Mouse (Mus musculus) heart, embryonic 10.5 days (tissue): ENCODE measurements around the gene Cpt2. TPM values are rescaled to one million over a fixed set of nuclear protein-coding genes. Genes with fewer than 3 reads are reported as not detected.

ENCODE experiments used
- DNase-seq: peaks from one replicate; pipeline ENCODE4 v3.0.0-alpha.2; 2017; ENCODE audit warnings: low spot score
- H3K27ac ChIP-seq: fragments of 300-500 bp; sonication (generic); 2 replicates; pipeline ENCODE4 v1.5.1; 2016; ENCODE audit warnings: mild to moderate bottlenecking
- H3K27me3 ChIP-seq: fragments of 300-500 bp; sonication (generic); 2 replicates; pipeline ENCODE4 v1.6.1; 2016; ENCODE audit warnings: mild to moderate bottlenecking; ENCODE audit not compliant: poor library complexity, insufficient read depth, severe bottlenecking
- H3K36me3 ChIP-seq: fragments of 300-500 bp; sonication (generic); 2 replicates; pipeline ENCODE4 v1.6.1; 2016; ENCODE audit warnings: mild to moderate bottlenecking, moderate library complexity
- H3K4me1 ChIP-seq: fragments of 300-500 bp; sonication (generic); 2 replicates; pipeline ENCODE4 v1.6.1; 2016; ENCODE audit warnings: mild to moderate bottlenecking
- H3K4me3 ChIP-seq: fragments of 300-500 bp; sonication (generic); 2 replicates; pipeline ENCODE4 v1.5.1; 2016; ENCODE audit warnings: mild to moderate bottlenecking, moderate library complexity
- H3K9me3 ChIP-seq: fragments of 300-500 bp; sonication (generic); 2 replicates; pipeline ENCODE4 v1.6.1; 2016; ENCODE audit warnings: mild to moderate bottlenecking, moderate library complexity
- WGBS: fragments of 180-500 bp; shearing (Covaris S2); methylation state at CpG from one replicate; pipeline ENCODE4 v1.1.7; 2016; 5-methylcytosine and 5-hydroxymethylcytosine counted together
- polyA plus RNA-seq: library from polyadenylated mRNA; unstranded; fragments of >200 nt; fragmentation: Nextera tagmentation; extraction: Ambion mirVana; gene quantifications from 2 replicates; pipeline ENCODE4 v1.2.1, GENCODE M21; 2016

The Cpt2 gene
- polyA plus RNA-seq, 1 experiment from 2014 or later, result 50.6 TPM

DNA sequence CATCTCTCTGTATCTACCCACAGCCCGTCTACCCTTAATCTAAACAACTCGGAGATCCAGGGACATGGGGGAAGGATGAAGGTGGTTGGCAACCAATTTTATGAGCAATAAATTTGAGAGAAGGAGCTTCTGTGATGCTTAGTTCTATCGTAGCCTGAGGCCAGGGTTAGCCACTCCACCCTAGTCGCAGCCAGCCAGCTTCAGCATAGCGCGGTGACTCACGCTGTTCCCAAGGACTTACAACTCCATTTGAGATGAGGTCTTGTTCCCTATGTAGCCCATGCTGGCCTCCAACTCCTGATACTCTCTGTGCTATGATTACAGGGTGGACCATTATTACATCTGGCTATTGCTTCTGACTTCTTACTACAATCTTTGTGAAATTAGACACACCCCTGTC is 19.3 kb upstream of the Cpt2 start:
- no peaks in the 10 kb centered on the region for H3K4me1 ChIP-seq

DNA sequence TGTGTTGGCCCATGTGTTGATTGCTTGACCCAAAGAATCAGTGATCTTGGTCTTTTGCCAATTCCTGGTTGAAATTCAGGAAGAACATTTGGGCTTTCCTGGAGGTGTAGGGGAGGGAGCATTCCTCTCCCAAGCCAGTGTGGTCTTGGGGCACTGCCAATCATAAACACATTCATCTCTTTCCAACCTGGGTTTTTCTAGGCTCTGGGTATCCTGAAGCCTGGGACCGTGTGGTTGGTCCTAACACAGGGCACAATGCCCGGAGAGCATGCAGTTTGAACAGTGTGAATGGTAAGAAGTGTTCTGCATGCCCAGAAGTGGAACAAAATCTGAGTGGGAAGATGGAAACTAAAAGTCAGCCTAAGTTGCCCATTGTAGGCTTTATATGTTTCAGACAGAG is 14.7 kb upstream of the Cpt2 start:
- Histone ChIP-seq H3K27me3 (peaks cover 3% of the 10 kb centered on the region; the same call in 1 of the 2 replicates), H3K36me3 (no peaks in the 10 kb centered on the region), H3K4me1 (no peaks in the 10 kb centered on the region), H3K4me3 (no peak overlapping the region), H3K9me3 (no peaks in the 10 kb centered on the region), H3K27ac (no peak overlapping the region)
- WGBS, result 73% methylated on average over 2 of the region's 2 CpGs
- no peak for DNase-seq

More for the DNA sequence above, 19.3 kb upstream of the Cpt2 start:
- no peaks in the 10 kb centered on the region; the same call in 1 of the 2 replicates for H3K27me3 ChIP-seq
- no peak for DNase-seq
- H3K27ac ChIP-seq, result no peak overlapping the region
- H3K4me3 ChIP-seq, result no peak overlapping the region
- WGBS, result 90% methylated on average over 7 of the region's 7 CpGs
- no peaks in the 10 kb centered on the region for H3K36me3 ChIP-seq
- H3K9me3 ChIP-seq, result no peaks in the 10 kb centered on the region

DNA sequence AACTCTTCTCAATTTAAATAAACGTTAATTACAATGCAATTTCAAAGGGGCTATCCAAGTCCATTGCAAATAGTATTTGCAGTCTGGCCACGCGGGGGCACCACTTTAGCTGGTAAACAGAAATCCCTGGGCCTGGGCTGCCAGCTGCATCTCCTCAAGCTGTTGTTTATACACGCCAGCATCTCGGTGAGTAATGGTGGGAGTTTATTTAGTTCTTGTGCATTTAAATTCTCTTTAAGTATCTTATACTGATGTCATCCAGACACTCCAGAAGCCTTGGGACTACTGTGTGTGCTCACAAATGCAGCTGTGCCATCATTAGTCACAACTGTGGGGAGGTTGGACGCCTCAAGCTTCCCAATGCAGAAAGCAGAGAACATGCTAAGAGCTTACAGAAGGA is 13.9 kb upstream of the Cpt2 start:
- DNase-seq, result peak; percentile 81
- Histone ChIP-seq H3K27ac (no peak overlapping the region), H3K9me3 (no peaks in the 10 kb centered on the region), H3K27me3 (peaks cover 3% of the 10 kb centered on the region; the same call in 1 of the 2 replicates), H3K36me3 (no peaks in the 10 kb centered on the region), H3K4me3 (no peak overlapping the region), H3K4me1 (no peaks in the 10 kb centered on the region)
- WGBS, result 26% methylated on average over 6 of the region's 6 CpGs

DNA sequence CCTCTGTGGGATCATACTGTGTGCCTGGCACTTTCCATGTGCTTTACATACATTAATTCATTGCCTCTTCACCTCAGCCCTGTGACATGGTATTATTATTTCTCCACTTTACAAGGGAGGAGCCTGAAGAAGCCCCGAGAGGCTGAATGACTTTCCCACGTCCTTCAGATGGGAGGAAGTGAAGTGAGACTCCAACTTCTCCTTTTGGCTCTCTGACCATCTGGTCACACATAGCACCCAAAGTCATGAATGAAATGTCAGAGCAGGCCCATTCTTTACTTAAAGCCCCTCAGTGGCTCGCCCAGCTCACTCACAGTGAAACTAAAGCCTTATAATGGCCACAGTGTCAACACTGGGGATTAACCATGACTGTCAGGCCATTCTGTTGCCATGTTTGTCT is 11.8 kb upstream of the Cpt2 start:
- no peaks in the 10 kb centered on the region for H3K36me3 ChIP-seq
- H3K27ac ChIP-seq, result no peak overlapping the region
- peaks cover 3% of the 10 kb centered on the region; the same call in 1 of the 2 replicates for H3K27me3 ChIP-seq
- H3K9me3 ChIP-seq, result no peaks in the 10 kb centered on the region
- no peak overlapping the region for H3K4me3 ChIP-seq
- no peak for DNase-seq
- 68% methylated on average over 3 of the region's 3 CpGs for WGBS
- no peaks in the 10 kb centered on the region for H3K4me1 ChIP-seq

DNA sequence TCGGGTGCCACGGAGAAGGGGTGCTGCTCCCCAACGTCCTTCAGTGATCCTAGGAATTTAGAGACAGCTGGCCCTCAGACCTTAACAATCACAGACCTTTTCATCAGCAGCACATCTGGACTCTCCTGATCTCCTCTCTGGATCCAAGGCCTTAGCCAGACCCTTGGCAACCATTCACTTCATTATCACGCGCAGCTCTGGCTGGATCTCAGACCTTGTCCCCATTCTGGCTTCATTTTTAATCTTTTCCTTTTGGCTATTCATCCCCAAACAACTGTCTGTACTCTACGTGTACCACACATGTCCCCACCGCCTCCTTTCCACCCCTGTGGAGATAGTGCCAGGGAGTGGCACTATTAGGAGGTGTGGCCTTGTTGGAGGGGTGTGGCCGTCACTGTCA is 9.8 kb upstream of the Cpt2 start:
- H3K27me3 ChIP-seq, result 0 out of 2 replicates have a peak, but pooled peaks cover 3% of the 10 kb centered on the region
- H3K4me1 ChIP-seq, result no peaks in the 10 kb centered on the region
- WGBS, result 75% methylated on average over 8 of the region's 8 CpGs
- H3K27ac ChIP-seq, result no peak overlapping the region
- no peaks in the 10 kb centered on the region for H3K9me3 ChIP-seq
- H3K36me3 ChIP-seq, result no peaks in the 10 kb centered on the region
- DNase-seq, result no peak
- H3K4me3 ChIP-seq, result no peak overlapping the region

DNA sequence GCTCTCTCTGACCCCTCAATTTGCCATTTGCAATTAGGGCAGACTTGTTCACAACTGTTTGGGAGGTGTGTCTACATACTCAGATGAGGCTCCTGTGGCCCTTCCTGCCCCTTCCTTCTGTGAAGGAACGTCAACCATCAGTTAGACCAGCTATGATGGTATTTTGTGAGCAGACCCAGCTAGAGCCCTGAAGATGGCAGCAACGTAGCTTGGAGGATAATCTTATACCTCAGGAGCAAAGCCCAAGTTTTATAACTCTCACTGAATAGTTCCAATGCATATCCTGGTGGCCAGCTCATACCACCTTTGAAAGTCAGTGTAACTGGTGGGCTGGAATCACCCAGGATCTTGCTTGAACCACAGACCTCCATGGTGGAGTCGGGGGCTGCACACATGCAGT is 8.0 kb upstream of the Cpt2 start:
- Histone ChIP-seq H3K4me3 (no peak overlapping the region), H3K4me1 (no peaks in the 10 kb centered on the region), H3K36me3 (no peaks in the 10 kb centered on the region), H3K27me3 (0 out of 2 replicates have a peak, but pooled peaks cover 3% of the 10 kb centered on the region), H3K9me3 (no peaks in the 10 kb centered on the region), H3K27ac (no peak overlapping the region)
- 63% methylated on average over 3 of the region's 3 CpGs for WGBS
- no peak for DNase-seq

DNA sequence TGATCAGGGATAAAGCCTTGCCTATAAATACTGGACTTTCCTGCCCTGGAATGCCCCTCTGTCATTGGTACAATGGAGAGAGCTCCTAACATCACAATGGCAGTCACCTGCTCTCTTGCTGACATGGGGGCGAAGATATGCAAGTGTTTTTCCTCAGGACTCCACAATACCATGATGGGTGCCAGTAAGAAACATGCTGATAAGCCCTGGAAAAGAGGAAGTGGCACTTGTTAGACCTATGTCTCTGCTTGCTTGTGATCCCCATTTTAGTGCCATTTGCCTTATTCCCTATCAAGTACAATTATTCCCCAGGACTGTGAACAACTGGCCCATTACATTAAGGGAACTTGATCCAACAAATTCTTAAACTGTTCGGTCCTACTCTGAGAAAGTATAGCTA is 5.3 kb upstream of the Cpt2 start:
- H3K4me1 ChIP-seq, result no peaks in the 10 kb centered on the region
- WGBS, result 75% methylated on average over 2 of the region's 2 CpGs

DNA sequence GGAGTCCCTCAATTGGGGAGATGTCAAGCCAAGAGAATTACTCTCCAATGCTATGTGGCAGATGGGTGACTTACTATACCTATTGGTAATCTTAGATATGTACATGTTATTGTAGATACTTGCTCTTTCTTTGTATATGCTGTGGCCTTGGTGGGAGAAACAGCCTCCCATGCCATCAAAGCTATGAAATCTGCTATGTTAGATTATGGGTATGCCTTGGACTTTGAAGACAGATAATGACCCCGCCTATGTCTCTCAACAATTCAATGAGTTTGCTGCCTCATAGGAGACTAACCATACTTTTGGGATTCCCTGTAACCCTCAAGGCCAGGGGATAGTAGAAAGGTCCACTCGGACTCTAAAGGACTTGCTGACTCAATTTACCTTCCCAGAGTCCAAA is 4.9 kb upstream of the Cpt2 start:
- H3K4me3 ChIP-seq, result no peak overlapping the region
- DNase-seq, result no peak
- no peak overlapping the region for H3K27ac ChIP-seq
- H3K36me3 ChIP-seq, result no peaks in the 10 kb centered on the region
- WGBS, result 65% methylated on average over 2 of the region's 2 CpGs
- H3K9me3 ChIP-seq, result no peaks in the 10 kb centered on the region
- 0 out of 2 replicates have a peak, but pooled peaks cover 4% of the 10 kb centered on the region for H3K4me1 ChIP-seq
- no peaks in the 10 kb centered on the region for H3K27me3 ChIP-seq

More for the DNA sequence above, 5.3 kb upstream of the Cpt2 start:
- no peak for DNase-seq
- Histone ChIP-seq H3K36me3 (no peaks in the 10 kb centered on the region), H3K27me3 (no peaks in the 10 kb centered on the region), H3K4me3 (no peak overlapping the region), H3K9me3 (no peaks in the 10 kb centered on the region), H3K27ac (no peak overlapping the region)

DNA sequence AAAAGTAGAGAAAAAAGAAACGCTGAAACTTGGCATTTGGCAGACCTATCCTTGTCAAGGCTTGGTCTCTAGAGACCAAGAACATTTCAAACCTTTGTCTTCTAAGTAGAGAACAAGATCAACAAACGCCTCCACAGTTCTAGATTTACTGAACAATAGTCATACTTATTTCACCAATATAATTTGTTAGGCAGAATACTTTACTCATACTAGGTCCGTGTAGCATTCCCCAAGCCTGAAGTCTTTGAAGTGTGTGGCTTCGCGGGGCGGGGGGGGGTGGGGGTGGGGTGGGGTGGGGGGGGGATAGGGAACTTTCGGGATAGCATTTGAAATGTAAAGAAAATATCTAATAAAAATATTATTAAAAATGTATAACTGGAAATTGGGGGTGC is 389 bp upstream of the Cpt2 start:
- 0 out of 2 replicates have a peak, but pooled peaks cover 6% of the 10 kb centered on the region for H3K36me3 ChIP-seq
- peak overlapping the region; percentile 95 for H3K27ac ChIP-seq
- no peaks in the 10 kb centered on the region for H3K27me3 ChIP-seq
- peak overlapping the region; percentile 93 for H3K4me3 ChIP-seq
- peaks cover 28% of the 10 kb centered on the region for H3K4me1 ChIP-seq
- no peaks in the 10 kb centered on the region for H3K9me3 ChIP-seq
- 47% methylated on average over 7 of the region's 7 CpGs for WGBS
- DNase-seq, result no peak

DNA sequence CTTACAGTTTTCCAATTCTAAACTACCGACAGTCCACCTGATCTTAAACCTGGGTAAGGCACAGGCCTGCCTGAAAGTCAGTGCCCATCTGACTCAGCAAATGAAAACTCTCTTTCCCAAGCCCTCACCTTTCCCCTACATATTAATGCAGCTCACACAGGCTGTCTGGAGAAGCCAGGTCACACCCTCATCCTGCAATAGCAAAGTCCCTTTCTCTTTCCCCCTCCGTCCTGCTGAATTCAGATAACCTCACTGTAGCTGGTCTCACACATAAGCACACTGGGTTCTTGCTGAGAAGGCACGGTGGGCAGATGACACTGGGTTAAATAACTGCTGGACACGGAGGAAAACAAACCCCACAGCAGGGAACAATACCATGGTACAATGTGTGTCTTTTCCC is 1.5 kb downstream of the Cpt2 start:
- H3K9me3 ChIP-seq, result no peaks in the 10 kb centered on the region
- peak overlapping the region; percentile 56 for H3K27ac ChIP-seq
- H3K4me3 ChIP-seq, result peak overlapping the region; percentile 93; the same call in 1 of the 2 replicates
- DNase-seq, result no peak
- 70% methylated on average over 4 of the region's 4 CpGs for WGBS
- peaks cover 28% of the 10 kb centered on the region for H3K4me1 ChIP-seq
- 0 out of 2 replicates have a peak, but pooled peaks cover 6% of the 10 kb centered on the region for H3K36me3 ChIP-seq
- no peaks in the 10 kb centered on the region for H3K27me3 ChIP-seq

DNA sequence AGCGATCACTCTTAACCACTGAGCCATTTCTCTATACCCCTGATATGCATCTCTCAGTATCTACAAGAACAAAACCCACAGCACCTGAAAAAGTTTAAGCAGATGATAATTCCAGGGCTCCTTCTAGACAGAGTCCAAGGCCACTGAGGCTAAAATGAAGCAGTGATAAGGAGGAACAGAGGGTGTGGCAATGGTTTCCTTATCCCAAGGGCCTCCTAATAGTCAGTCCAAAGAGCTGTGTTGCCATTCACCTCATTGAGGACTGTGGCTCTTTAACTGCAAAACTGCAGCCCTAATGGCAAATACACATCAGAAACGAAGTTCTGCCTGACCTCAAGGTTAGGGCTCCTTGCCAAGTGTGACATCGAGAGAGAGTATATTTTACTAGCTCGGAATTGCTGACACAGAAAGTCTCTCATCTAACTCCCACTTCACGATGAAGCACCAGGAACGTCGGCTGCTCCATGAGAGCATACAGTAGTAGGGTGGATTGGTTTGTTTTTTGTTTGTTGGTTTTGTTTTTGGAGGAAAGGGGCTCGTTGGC is 2.2 kb downstream of the Cpt2 start:
- Histone ChIP-seq H3K4me3 (no peak overlapping the region), H3K9me3 (no peaks in the 10 kb centered on the region), H3K27ac (no peak overlapping the region), H3K4me1 (peaks cover 28% of the 10 kb centered on the region), H3K27me3 (no peaks in the 10 kb centered on the region), H3K36me3 (0 out of 2 replicates have a peak, but pooled peaks cover 6% of the 10 kb centered on the region)
- 79% methylated on average over 8 of the region's 8 CpGs for WGBS
- no peak for DNase-seq

DNA sequence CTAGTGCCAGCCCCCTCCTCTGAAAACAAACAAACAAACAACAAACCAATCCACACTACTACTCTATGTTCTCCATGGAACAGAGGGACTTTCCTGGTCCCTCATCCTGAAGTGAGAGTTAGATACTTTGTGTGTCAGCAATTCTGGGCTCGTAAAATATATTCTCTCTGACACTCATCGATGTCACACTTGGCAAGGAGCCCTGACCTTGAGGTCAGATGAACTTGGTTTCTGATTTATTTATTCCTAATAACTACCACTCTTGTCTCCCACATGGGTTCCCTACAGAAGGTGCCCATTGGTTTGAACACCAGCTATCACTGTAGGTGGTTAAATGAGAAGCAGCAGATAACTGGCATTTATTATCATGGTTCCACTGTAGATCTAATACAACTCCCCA is 3.1 kb downstream of the Cpt2 start:
- 89% methylated on average over 2 of the region's 2 CpGs for WGBS
- DNase-seq, result no peak
- no peak overlapping the region for H3K4me3 ChIP-seq
- H3K27me3 ChIP-seq, result no peaks in the 10 kb centered on the region
- H3K27ac ChIP-seq, result no peak overlapping the region
- H3K9me3 ChIP-seq, result no peaks in the 10 kb centered on the region
- 0 out of 2 replicates have a peak, but pooled peaks cover 6% of the 10 kb centered on the region for H3K36me3 ChIP-seq
- peaks cover 28% of the 10 kb centered on the region for H3K4me1 ChIP-seq

DNA sequence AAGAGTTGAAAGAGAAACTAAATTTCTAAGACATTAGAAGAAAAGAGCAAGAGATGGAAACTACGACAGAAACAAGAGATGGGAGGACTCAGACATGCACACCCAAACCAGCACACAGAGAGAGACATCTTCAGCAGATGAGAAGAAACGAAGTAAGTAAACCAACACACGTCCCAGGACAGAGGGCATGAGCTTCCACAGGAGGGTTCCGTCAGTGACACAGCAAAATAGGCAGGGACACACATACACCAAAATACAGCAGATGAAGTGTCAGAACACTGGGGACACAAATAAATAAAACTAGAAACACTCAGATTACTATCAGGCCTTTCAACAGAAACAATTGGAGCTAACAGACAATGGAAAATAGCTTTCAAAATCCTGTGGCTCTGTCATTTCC is 13.4 kb downstream of the Cpt2 start:
- H3K9me3 ChIP-seq, result no peaks in the 10 kb centered on the region
- no peaks in the 10 kb centered on the region for H3K27me3 ChIP-seq
- no peak for DNase-seq
- peaks cover 77% of the 10 kb centered on the region for H3K36me3 ChIP-seq
- 88% methylated on average over 4 of the region's 4 CpGs for WGBS
- H3K4me1 ChIP-seq, result no peaks in the 10 kb centered on the region
- H3K27ac ChIP-seq, result no peak overlapping the region
- no peak overlapping the region for H3K4me3 ChIP-seq

DNA sequence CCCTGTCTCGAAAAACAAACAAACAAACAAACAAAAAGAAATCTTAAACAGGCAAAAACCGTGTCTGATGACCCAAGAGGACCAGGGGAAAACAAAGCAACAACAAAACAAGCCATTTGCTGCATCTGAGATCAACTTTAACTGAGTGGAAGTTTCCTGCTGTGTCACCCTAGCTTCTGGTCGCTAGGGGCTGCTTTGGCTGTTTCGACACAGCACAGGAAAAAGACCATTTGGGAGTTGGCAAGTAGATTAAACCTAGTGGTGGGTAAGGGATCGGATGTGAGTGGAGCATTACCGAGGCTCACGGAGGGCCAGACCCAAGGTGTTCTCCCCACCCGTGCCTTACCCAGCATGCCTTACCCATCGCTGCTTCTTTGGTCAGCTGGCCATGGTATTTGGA is 16.8 kb downstream of the Cpt2 start:
- Histone ChIP-seq H3K27ac (no peak overlapping the region), H3K36me3 (peaks cover 71% of the 10 kb centered on the region), H3K27me3 (no peaks in the 10 kb centered on the region), H3K4me3 (no peak overlapping the region), H3K4me1 (peaks cover 10% of the 10 kb centered on the region), H3K9me3 (no peaks in the 10 kb centered on the region)
- WGBS, result 89% methylated on average over 9 of the region's 9 CpGs
- no peak for DNase-seq
